Mouse (Mus musculus) stomach, embryonic 16.5 days (tissue): Measurements from ENCODE around the gene Arhgap6. TPM values are rescaled to one million over a fixed set of nuclear protein-coding genes. Genes with fewer than 3 reads are reported as not detected.

ENCODE experiments used
- ATAC-seq: fragments of 200-750 bp; cut with Nextera tagmentation; 2 replicates; pipeline ENCODE4 v1.8.0; 2017; ENCODE audit warnings: moderate number of reproducible peaks, moderate TSS enrichment; ENCODE audit not compliant: insufficient read depth, low FRiP score
- H3K27ac ChIP-seq: fragments of 300-500 bp; sonication (generic); 2 replicates; pipeline ENCODE4 v1.5.1; 2014; ENCODE audit warnings: low read length
- H3K27me3 ChIP-seq: fragments of 300-500 bp; sonication (generic); 2 replicates; pipeline ENCODE4 v1.6.1; 2014; ENCODE audit warnings: low read length, control low read depth, mixed read lengths; ENCODE audit not compliant: control insufficient read depth, insufficient read depth
- H3K36me3 ChIP-seq: fragments of 300-500 bp; sonication (generic); 2 replicates; pipeline ENCODE4 v1.6.1; 2014; ENCODE audit warnings: low read length; ENCODE audit not compliant: control insufficient read depth, insufficient read depth
- H3K4me1 ChIP-seq: fragments of 300-500 bp; sonication (generic); 2 replicates; pipeline ENCODE4 v1.6.1; 2014; ENCODE audit warnings: low read length, control low read depth, mixed read lengths; ENCODE audit not compliant: control insufficient read depth, insufficient read depth
- H3K4me2 ChIP-seq: fragments of 300-500 bp; sonication (generic); 2 replicates; pipeline ENCODE4 v1.6.1; 2014; ENCODE audit warnings: low read depth, low read length, mixed read lengths
- H3K4me3 ChIP-seq: fragments of 300-500 bp; sonication (generic); replicated peaks from 2 replicates; pipeline ENCODE4 v1.5.1; 2014; ENCODE audit warnings: mild to moderate bottlenecking, low read length
- H3K9ac ChIP-seq: fragments of 300-500 bp; sonication (generic); 2 replicates; pipeline ENCODE4 v1.6.1; 2014; ENCODE audit warnings: low read length
- H3K9me3 ChIP-seq: fragments of 300-500 bp; sonication (generic); replicated peaks from 2 replicates; pipeline ENCODE4 v1.6.1; 2016; ENCODE audit warnings: low read length, control low read depth; ENCODE audit not compliant: control insufficient read depth
- WGBS: fragments of 180-500 bp; shearing (Covaris S2); extraction: QIAGEN DNeasy Blood & Tissue Kit; methylation state at CpG from one replicate; pipeline ENCODE4 v1.1.7; 2014; 5-methylcytosine and 5-hydroxymethylcytosine counted together
- polyA plus RNA-seq: library from polyadenylated mRNA; unstranded; fragments of >200 nt; fragmentation: Nextera tagmentation; extraction: Ambion mirVana; gene quantifications from 2 replicates; pipeline ENCODE4 v1.2.1, GENCODE M21; 2015

The Arhgap6 gene
- polyA plus RNA-seq, 1 experiment from 2014 or later, result 7.4 TPM

DNA sequence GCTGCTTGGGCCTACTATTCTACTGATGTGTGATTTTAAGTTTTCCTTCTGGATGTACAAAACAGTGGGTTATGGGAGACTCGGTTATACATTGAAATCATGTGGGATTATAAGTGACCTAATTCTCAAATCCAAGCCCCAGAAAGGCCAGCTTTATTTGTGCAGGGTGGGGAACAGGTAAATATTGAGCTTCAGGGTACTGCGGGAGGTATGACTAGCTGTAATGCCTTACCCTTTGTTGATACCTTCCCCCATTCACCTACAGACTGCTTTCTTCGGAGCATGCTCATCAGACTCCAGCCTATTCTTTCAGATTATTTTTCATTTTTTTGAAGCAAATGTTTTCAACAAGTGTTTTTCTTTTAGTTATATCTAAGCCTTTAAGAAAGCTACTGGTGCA is 286.7 kb downstream of the Arhgap6 start:
- Histone ChIP-seq H3K27me3 (peaks cover 3% of the 10 kb centered on the region; the same call in 1 of the 2 replicates), H3K4me3 (no peak overlapping the region), H3K9me3 (no peaks in the 10 kb centered on the region), H3K4me1 (no peaks in the 10 kb centered on the region), H3K27ac (no peak overlapping the region), H3K4me2 (no peak overlapping the region), H3K36me3 (no peaks in the 10 kb centered on the region), H3K9ac (no peak overlapping the region)
- 66% methylated on average over 3 of the region's 3 CpGs for WGBS
- peak; percentile 76; the same call in 1 of the 2 replicates for ATAC-seq

DNA sequence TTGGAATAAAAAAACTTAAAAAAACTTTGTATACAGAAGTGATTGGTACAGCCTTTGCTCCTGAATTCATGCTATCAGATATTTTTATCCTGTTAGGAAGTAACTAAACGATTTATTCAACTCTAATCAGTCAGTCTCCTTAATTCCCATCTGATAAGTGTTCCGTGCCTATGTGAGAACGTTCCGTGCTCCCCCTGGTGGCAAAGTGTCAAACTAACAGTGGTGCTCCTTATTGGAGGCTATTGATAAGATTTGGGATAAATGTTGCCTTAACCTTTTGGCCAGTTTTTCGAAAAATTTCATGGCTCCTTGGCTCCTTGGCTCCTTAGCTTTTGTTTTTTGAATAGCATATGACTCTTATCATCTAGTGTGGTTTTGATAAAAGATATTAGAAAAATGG is 291.0 kb downstream of the Arhgap6 start:
- H3K9ac ChIP-seq, result no peak overlapping the region
- H3K27me3 ChIP-seq, result peaks cover 3% of the 10 kb centered on the region; the same call in 1 of the 2 replicates
- H3K27ac ChIP-seq, result no peak overlapping the region
- H3K4me3 ChIP-seq, result no peak overlapping the region
- no peaks in the 10 kb centered on the region for H3K36me3 ChIP-seq
- no peaks in the 10 kb centered on the region for H3K4me1 ChIP-seq
- H3K4me2 ChIP-seq, result no peak overlapping the region
- ATAC-seq, result no peak
- H3K9me3 ChIP-seq, result no peaks in the 10 kb centered on the region
- WGBS, result 9% methylated on average over 5 of the region's 5 CpGs

DNA sequence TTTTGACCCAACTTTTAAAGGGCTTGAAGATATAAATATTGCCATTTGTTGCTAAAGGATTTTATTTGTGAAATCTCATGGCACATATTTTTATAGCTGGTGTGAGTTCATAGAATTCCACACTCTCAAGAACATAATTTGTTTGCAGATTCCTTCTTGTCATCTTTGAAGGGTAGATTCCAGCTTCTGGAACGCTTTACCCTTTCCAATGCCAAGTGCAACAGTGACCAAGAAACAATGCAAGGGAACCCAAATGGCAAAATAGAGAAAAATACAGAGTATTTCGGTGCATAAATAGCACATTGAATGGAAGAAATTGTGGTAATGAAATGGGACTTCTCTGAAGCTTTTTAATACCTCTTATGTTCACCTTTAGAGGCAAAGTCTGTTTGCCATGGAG is 294.3 kb downstream of the Arhgap6 start:
- Histone ChIP-seq H3K4me3 (no peak overlapping the region), H3K9me3 (no peaks in the 10 kb centered on the region), H3K36me3 (no peaks in the 10 kb centered on the region), H3K4me1 (no peaks in the 10 kb centered on the region), H3K27me3 (no peaks in the 10 kb centered on the region; the same call in 1 of the 2 replicates), H3K4me2 (no peak overlapping the region), H3K9ac (no peak overlapping the region), H3K27ac (no peak overlapping the region)
- ATAC-seq, result no peak
- WGBS, result 79% methylated on average over 2 of the region's 2 CpGs

- H3K27me3 ChIP-seq, result no peaks in the 10 kb centered on the region
- H3K9me3 ChIP-seq, result no peaks in the 10 kb centered on the region
- no peak overlapping the region for H3K27ac ChIP-seq
- no peaks in the 10 kb centered on the region for H3K36me3 ChIP-seq
- no peak overlapping the region for H3K9ac ChIP-seq
- 53% methylated on average over 2 of the region's 2 CpGs for WGBS
- no peak overlapping the region for H3K4me2 ChIP-seq
- no peak overlapping the region for H3K4me3 ChIP-seq
- ATAC-seq, result no peak
- H3K4me1 ChIP-seq, result no peaks in the 10 kb centered on the region
These were observed 299.7 kb downstream of the Arhgap6 start for GRCm38 (mm10) chrX:169094601-169095000.

GRCm38 (mm10) chrX:169095584-169095983 is 300.7 kb downstream of the Arhgap6 start:
- Histone ChIP-seq H3K4me3 (no peak overlapping the region), H3K4me2 (no peak overlapping the region), H3K9me3 (no peaks in the 10 kb centered on the region), H3K27ac (no peak overlapping the region), H3K4me1 (no peaks in the 10 kb centered on the region), H3K27me3 (no peaks in the 10 kb centered on the region), H3K9ac (no peak overlapping the region), H3K36me3 (no peaks in the 10 kb centered on the region)
- ATAC-seq, result no peak

- Histone ChIP-seq H3K4me1 (no peaks in the 10 kb centered on the region), H3K9me3 (no peaks in the 10 kb centered on the region), H3K4me2 (no peak overlapping the region), H3K9ac (no peak overlapping the region), H3K27ac (no peak overlapping the region), H3K4me3 (no peak overlapping the region), H3K36me3 (no peaks in the 10 kb centered on the region), H3K27me3 (no peaks in the 10 kb centered on the region)
- no peak for ATAC-seq
- 79% methylated on average over 1 of the region's 1 CpGs for WGBS
These were observed 307.8 kb downstream of the Arhgap6 start for GRCm38 (mm10) chrX:169102665-169103064.

- Histone ChIP-seq H3K4me1 (no peaks in the 10 kb centered on the region), H3K36me3 (no peaks in the 10 kb centered on the region), H3K27me3 (no peaks in the 10 kb centered on the region), H3K27ac (no peak overlapping the region), H3K9ac (no peak overlapping the region), H3K4me3 (no peak overlapping the region), H3K9me3 (no peaks in the 10 kb centered on the region), H3K4me2 (no peak overlapping the region)
- 47% methylated on average over 4 of the region's 4 CpGs for WGBS
- peak; percentile 64; the same call in 1 of the 2 replicates for ATAC-seq
These were observed 311.2 kb downstream of the Arhgap6 start for GRCm38 (mm10) chrX:169106048-169106622.

- no peaks in the 10 kb centered on the region for H3K27me3 ChIP-seq
- no peak for ATAC-seq
- no peaks in the 10 kb centered on the region for H3K9me3 ChIP-seq
- no peaks in the 10 kb centered on the region for H3K36me3 ChIP-seq
- H3K27ac ChIP-seq, result no peak overlapping the region
- H3K4me3 ChIP-seq, result no peak overlapping the region
- no peak overlapping the region for H3K4me2 ChIP-seq
- H3K4me1 ChIP-seq, result no peaks in the 10 kb centered on the region
- WGBS, result 77% methylated on average over 2 of the region's 2 CpGs
- H3K9ac ChIP-seq, result no peak overlapping the region
These were observed 312.5 kb downstream of the Arhgap6 start for GRCm38 (mm10) chrX:169107372-169107771.

DNA sequence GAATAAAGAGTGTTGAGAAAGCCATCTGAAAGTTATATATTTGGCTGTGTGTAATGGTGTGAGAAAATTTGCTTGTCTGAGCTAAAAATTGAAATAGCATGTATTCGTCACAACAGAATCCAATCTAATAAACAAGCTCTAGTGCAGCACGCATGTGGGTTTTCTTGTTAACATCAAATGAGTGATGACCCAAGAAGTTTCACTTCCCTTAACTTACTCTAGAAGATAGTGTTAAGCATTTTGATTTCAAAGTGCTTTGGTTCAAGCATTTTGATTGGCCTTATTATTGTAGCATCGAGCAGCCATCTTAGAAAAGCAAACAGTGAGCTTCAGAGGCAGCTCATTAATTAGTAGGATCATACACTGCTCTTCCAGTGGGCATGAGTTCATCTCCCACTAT is 315.1 kb downstream of the Arhgap6 start:
- Histone ChIP-seq H3K4me1 (no peaks in the 10 kb centered on the region), H3K9me3 (no peaks in the 10 kb centered on the region), H3K27me3 (no peaks in the 10 kb centered on the region), H3K27ac (no peak overlapping the region), H3K9ac (no peak overlapping the region), H3K4me3 (no peak overlapping the region), H3K4me2 (no peak overlapping the region), H3K36me3 (no peaks in the 10 kb centered on the region)
- no peak for ATAC-seq
- WGBS, result 75% methylated on average over 3 of the region's 3 CpGs
